Mouse (Mus musculus) urinary bladder, postnatal 36 days (tissue): Measurements from ENCODE around the gene Gm13272.
"Not testable (repeated sequence)": the region's sequence is repeated elsewhere in the genome, so short reads cannot be mapped to it uniquely, and the experiment has no call there.

Experiments
- DNase-seq, 2 experiments: peaks; one replicate each; pipeline ENCODE4 v3.0.0; 2022; ENCODE audit warnings: low spot score in 2 of 2, mixed read lengths in 1 of 2

Gm13272 gene

DNA sequence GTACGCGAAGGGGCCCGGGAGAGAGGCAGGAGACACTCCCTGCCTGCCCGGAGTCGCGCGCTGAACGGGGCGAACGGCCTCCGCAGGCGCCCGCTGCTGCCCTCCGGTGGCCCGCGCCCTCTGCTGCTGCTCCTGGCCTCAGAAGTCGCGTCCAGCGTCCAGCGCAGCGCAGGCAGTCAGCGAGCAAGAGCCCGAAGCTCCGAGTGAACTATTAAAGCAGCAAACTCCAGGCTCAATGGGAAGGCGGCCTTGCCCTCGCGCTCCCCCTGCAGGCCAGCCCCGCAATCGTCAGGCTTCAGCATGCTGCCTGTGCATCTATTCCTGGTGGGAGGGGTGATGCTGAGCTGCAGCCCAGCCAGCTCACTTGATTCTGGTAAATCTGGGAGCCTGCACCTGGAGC is at the start of gene Gm13272:
Gm13272 (plus strand) TSS at position 301 of the 400 bp plus-strand sequence.
- not testable (repeated sequence) for DNase-seq

DNA sequence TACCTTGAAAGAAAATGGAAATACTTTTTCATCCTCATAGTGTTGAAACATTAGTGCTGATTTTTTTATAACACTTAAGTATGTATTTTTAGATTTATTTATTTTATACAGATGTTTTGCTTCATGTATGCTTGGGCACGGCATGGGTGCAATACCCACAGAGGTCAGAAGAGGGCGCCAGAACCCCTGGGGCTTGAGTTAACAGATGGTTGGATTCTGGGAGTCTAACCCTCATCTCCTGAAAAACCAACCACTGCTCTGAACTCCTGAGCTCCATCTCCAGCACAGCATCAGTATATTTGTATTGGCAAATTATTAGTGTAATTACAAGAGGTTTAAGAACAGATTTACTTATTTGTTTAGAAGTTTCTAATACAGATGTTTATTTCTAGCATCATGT is 41.2 kb upstream of the Gm13272 start:
- DNase-seq: peak; percentile 56 to 70

DNA sequence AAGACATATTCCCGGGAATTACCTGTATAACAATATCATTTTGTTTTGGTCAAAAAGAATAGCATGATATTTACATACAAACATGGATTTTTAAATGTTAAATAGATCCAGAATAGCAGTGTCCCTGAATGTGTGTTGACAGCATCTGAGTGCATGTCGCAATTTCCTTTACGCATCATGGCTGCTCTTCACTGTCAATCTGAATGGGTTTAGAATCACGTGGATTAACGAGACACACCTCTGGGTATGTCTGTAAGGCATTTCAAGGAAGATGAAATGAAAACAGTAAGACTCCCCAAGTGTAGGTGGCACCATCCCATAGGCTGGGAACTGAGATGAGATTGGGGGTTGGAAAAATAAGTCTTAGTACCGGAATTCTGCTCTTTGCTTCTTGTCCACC is 40.6 kb upstream of the Gm13272 start:
- DNase-seq: no peak

DNA sequence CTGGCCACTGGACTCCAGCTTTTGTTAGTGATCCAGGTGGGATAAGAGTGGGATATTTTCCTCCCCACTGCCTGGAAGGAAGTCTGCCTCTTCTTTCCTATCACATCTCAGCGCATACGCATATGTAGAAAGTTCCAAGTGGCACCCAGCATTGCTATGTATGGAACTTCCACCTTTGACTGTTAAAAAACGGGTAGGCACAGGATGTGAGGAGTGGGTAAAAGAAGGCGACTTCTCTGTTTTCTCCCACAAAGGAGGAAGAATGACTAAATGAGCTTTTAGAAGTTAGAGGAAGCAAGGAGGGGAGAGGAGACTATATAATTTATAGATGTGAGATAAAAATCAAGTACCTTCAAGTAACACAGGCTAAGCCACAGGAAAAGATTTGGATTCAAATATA is 38.2 kb upstream of the Gm13272 start:
- DNase-seq: no peak

DNA sequence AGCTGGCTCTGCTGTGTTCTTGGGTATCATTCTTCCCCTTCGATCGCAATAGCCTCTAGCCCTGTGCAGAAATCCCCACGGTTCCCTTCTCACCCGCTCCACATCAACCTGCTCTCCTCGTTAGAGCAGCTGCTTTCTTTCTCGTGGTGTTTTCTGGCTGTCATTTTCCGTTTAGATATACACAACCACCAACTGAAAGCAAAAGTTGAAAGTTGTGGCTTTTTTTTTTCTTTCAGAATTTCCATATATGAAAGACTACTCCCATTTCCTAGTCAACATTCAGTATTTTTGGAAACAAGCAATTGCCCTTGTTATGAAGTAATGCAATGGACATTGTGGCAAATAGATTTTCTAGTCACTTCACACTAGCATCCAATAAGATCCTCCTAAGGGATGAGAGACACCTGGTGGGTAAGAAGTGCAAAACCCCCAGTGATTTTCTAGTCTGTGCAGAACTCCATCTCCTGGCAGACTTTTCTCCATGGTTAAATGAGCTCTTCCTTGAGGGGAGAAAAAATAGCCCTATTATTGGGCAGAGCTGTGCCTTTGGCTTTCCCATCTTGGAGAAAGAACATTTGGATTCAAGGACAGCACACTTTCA is 36.8 kb upstream of the Gm13272 start:
- no peak for DNase-seq

DNA sequence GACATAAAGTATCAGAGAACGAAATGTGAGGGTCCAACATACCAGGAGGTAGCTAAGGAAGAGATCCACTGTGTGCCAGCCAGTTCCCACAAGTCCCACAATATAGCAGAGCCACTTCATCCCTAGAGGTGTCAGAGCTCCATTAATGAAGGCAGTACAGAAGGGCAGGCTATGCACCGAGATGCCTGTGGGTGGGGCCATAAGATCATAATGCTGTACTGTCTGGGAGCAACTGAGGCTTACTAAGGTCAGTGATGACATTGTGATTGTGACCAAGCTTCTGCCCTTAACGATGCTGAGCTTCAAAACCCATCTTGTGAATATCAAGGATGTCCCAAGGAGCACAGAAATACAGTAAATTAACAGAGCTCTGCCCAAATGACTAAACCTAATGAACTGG is 35.4 kb upstream of the Gm13272 start:
- DNase-seq: no peak

DNA sequence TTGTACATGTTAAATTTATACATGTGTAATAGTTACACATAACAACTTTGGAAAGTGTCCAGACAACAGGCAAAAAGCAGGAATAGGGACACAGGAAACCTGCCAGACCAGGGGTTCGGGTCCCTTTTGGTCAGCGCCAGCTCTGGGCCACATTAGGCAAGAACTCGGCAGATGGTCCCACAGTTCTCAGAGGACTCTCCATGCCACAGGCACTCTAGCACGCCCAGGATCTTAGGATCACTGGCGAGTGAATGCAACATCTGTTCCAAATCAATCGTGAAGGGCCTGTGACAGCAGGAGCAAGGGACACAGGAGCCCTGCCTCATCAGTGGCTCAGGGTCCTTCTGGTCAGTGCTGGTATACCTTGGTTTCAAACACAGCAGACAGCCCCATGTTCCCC is 29.7 kb upstream of the Gm13272 start:
- DNase-seq: no peak

DNA sequence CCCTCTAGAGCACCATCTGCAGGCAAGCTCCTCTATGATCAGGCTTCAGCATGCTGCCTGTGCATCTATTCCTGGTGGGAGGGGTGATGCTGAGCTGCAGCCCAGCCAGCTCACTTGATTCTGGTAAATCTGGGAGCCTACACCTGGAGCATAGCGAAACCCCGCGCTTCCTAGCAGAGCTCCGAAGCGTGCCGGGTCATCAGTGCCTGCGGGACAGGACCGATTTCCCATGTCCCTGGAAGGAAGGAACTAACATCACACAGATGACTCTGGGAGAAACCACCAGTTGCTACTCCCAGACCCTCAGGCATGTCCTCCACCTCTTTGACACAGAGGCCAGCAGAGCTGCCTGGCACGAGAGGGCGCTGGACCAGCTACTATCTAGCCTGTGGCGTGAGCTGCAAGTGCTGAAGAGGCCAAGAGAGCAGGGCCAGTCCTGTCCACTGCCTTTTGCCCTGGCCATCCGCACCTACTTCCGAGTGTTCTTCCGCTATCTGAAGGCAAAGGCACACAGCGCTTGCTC is 24.8 kb upstream of the Gm13272 start, which contains the start of gene Gm13271:
Gm13271 (plus strand) TSS at position 51 of the 523 bp plus-strand sequence.
- peak; percentile 70 to 76 for DNase-seq

DNA sequence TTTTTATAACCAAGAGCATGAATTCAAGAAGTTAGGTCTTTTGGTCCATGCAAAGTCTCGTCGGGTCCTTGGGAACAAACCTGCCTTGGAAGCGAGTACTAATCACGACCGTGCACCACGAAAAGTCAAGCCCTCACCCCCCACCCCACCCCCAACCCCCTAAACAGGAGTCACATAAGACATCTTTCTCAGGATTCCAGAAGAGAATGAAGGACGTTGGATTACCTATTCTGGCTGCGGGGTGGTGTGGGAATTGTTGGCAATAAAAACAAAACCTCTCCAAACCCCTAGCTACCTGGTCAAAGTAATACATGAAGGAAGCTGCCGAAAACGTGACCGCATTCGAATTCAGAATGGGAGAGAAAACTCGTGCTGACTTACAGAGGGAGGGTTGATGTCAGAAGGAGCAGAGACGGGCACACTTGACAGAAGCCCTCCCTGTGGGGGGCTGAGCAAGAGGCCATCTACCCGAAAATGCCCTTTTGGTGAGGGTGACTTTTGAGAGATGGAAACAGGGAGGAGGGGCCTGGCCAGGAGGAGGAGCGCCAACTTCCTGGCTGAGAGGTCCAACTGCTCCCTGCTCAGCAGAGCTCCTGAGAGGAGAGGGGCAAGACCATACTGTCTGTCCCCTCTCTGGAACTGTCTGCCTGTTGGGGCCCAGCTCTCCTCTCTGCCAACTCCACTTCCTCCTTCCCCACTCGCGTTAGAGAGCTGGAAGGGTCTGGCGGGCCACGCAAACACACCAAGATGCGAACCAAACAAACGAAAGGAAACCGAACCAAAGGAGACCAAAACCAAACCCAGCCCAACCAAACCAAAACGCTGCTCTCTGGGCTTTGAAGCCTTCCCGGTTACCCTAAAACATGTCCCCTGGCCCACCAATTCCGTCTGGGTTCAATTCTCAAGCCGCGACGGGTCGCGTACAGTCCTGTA is 22.8 kb upstream of the Gm13272 start:
- peak in 1 of 2 experiments; percentile 18 for DNase-seq

DNA sequence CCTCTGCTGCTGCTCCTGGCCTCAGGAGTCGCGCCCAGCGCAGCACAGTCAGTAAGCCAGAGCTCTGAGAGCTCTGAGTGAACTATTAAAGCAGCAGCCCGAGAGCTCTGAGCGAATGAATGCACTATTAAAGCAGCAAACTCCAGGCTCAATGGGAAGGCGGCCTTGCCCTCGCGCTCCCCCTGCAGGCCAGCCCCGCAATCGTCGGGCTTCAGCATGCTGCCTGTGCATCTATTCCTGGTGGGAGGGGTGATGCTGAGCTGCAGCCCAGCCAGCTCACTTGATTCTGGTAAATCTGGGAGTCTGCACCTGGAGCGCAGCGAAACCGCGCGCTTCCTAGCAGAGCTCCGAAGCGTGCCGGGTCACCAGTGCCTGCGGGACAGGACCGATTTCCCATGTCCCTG is 22.0 kb upstream of the Gm13272 start:
- DNase-seq: peak; percentile 88 to 92

DNA sequence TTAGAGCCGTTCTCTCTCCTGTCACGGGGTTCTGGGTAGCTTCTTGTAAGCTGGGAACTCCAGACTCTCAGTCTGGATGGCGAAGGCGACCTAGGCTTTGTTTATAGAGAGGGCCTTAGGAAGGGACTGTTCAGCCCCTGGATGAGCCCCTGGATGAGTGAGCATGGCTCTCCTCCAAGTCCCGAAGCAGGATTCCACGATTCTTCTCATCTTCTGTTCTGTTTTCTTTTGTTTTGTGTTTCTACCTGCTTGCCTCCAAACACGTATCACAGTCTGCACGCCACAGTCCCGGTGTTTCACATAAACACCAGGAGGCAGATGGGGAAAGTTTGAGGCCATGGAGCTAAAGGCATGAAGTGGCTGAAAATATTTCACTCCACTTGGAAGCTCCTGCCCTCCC is 20.9 kb upstream of the Gm13272 start:
- DNase-seq: not testable (repeated sequence)

DNA sequence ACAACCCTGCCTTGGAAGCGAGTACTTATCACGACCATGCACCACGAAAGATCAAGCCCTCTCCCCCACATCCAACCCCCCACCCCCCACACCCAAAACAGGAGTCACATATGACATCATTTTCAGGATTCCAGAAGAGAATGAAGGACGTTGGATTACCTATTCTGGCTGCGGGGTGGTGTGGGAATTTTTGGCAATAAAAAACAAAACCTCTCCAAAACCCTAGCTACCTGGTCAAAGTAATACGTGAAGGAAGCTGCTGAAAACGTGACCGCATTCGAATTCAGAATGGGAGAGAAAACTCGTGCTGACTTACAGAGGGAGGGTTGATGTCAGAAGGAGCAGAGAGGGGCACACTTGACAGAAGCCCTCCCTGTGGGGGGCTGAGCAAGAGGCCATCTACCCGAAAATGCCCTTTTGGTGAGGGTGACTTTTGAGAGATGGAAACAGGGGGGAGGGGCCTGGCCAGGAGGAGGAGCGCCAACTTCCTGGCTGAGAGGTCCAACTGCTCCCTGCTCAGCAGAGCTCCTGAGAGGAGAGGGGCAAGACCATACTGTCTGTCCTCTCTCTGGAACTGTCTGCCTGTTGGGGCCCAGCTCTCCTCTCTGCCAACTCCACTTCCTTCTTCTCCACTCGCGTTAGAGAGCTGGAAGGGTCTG is 19.9 kb upstream of the Gm13272 start, which contains the start of gene Gm13283:
Gm13283 (plus strand) TSS at position 510 of the 659 bp plus-strand sequence.
- peak; percentile 18 to 32 for DNase-seq

DNA sequence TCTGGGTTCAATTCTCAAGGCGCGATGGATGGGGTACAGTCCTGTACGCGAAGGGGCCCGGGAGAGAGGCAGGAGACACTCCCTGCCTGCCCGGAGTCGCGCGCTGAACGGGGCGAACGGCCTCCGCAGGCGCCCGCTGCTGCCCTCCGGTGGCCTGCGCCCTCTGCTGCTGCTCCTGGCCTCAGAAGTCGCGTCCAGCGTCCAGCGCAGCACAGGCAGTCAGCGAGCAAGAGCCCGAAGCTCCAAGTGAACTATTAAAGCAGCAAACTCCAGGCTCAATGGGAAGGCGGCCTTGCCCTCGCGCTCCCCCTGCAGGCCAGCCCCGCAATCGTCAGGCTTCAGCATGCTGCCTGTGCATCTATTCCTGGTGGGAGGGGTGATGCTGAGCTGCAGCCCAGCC is 19.2 kb upstream of the Gm13272 start:
- peak; percentile 53 to 78 for DNase-seq

DNA sequence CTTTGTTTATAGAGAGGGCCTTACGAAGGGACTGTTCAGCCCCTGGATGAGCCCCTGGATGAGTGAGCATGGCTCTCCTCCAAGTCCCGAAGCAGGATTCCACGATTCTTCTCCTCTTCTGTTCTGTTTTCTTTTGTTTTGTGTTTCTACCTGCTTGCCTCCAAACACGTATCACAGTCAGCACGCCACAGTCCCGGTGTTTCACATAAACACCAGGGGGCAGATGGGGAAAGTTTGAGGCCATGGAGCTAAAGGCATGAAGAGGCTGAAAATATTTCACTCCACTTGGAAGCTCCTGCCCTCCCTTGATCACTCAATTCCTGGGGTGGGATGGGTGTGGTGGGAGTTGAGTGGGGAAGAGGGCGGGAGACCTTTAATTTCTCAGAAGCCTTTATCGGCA is 17.9 kb upstream of the Gm13272 start:
- DNase-seq: peak; percentile 66 to 69

DNA sequence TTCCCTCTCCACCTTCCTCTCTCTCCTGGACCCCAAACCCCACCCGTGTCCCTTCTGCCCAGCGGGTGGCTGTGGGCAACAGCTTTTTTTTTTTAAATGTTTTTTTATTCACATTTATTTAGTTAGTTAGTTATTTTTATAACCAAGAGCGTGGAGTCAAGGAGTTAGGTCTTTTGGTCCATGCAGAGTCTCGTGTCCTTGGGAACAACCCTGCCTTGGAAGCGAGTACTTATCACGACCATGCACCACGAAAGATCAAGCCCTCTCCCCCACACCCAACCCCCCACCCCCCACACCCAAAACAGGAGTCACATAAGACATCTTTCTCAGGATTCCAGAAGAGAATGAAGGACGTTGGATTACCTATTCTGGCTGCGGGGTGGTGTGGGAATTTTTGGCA is 17.3 kb upstream of the Gm13272 start:
- not testable (repeated sequence) for DNase-seq

DNA sequence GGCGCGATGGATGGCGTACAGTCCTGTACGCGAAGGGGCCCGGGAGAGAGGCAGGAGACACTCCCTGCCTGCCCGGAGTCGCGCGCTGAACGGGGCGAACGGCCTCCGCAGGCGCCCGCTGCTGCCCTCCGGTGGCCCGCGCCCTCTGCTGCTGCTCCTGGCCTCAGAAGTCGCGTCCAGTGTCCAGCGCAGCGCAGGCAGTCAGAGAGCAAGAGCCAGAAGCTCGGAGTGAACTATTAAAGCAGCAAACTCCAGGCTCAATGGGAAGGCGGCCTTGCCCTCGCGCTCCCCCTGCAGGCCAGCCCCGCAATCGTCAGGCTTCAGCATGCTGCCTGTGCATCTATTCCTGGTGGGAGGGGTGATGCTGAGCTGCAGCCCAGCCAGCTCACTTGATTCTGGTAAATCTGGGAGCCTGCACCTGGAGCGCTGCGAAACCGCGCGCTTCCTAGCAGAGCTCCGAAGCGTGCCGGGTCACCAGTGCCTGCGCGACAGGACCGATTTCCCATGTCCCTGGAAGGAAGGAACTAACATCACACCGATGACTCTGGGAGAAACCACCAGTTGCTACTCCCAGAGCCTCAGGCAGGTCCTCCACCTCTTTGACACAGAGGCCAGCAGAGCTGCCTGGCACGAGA is 16.1 kb upstream of the Gm13272 start:
- peak; percentile 18 to 57 for DNase-seq

DNA sequence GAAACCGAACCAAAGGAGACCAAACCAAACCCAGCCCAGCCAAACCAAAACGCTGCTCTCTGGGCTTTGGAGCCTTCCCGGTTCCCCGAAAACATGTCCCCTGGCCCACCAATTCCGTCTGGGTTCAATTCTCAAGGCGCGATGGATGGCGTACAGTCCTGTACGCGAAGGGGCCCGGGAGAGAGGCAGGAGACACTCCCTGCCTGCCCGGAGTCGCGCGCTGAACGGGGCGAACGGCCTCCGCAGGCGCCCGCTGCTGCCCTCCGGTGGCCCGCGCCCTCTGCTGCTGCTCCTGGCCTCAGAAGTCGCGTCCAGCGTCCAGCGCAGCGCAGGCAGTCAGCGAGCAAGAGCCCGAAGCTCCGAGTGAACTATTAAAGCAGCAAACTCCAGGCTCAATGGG is 6.1 kb upstream of the Gm13272 start, which contains the start of gene Gm13290:
Gm13290 (plus strand) TSS at position 301 of the 400 bp plus-strand sequence.
- DNase-seq: not testable (repeated sequence)

DNA sequence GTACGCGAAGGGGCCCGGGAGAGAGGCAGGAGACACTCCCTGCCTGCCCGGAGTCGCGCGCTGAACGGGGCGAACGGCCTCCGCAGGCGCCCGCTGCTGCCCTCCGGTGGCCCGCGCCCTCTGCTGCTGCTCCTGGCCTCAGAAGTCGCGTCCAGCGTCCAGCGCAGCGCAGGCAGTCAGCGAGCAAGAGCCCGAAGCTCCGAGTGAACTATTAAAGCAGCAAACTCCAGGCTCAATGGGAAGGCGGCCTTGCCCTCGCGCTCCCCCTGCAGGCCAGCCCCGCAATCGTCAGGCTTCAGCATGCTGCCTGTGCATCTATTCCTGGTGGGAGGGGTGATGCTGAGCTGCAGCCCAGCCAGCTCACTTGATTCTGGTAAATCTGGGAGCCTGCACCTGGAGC is 3.0 kb upstream of the Gm13272 start, which contains the start of gene Gm13289:
Gm13289 (plus strand) TSS at position 301 of the 400 bp plus-strand sequence.
- not testable (repeated sequence) for DNase-seq

DNA sequence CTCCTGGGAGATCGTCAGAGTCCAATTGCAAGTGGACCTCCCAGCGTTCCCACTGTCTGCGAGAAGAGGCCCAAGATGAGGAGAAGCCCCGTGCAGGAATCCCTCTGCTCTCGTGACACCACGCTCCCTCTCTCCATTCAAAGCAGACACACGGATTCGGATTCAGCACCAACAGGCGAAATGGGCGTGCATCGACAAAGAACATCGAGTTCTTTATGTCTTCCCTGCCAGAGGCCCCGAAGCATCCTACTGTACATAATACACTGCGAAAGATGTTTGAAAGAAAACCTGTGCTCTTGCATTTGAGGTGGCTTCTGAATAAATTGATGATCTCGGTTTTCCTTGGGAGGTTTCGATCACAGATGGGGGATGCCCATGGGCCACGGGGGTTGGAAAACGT is 670 bp downstream of the Gm13272 start:
- not testable (repeated sequence) for DNase-seq

DNA sequence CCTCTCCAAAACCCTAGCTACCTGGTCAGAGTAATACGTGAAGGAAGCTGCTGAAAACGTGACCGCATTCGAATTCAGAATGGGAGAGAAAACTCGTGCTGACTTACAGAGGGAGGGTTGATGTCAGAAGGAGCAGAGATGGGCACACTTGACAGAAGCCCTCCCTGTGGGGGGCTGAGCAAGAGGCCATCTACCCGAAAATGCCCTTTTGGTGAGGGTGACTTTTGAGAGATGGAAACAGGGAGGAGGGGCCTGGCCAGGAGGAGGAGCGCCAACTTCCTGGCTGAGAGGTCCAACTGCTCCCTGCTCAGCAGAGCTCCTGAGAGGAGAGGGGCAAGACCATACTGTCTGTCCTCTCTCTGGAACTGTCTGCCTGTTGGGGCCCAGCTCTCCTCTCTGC is 2.2 kb downstream of the Gm13272 start, which contains the start of gene Ifnz:
Ifnz (plus strand) TSS at position 301 of the 400 bp plus-strand sequence.
- not testable (repeated sequence) for DNase-seq

DNA sequence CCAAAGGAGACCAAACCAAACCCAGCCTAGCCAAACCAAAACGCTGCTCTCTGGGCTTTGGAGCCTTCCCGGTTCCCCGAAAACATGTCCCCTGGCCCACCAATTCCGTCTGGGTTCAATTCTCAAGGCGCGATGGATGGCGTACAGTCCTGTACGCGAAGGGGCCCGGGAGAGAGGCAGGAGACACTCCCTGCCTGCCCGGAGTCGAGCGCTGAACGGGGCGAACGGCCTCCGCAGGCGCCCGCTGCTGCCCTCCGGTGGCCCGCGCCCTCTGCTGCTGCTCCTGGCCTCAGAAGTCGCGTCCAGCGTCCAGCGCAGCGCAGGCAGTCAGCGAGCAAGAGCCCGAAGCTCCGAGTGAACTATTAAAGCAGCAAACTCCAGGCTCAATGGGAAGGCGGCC is 2.7 kb downstream of the Gm13272 start:
- DNase-seq: peak in 1 of 2 experiments; percentile 7
